Mouse (Mus musculus) layer of hippocampus, postnatal 25 days (tissue): ENCODE measurements around the gene Osm. TPM values are rescaled to one million over a fixed set of nuclear protein-coding genes. Genes with fewer than 3 reads are reported as not detected.

Experiments
- DNase-seq, 2 experiments: peaks; one replicate each; pipeline ENCODE4 v3.0.0; 2022; ENCODE audit warnings: mixed read lengths in 2 of 2, low spot score in 1 of 2; ENCODE audit errors: extremely low spot score in 1 of 2
- total RNA-seq, 2 experiments: library from RNA; stranded (reverse); gene quantifications; 2 replicates each; pipeline ENCODE4 v1.2.3; 2021

The Osm gene
- total RNA-seq = under 1 TPM in 1 of 2 experiments, not detected in 1; 0.12 TPM

DNA sequence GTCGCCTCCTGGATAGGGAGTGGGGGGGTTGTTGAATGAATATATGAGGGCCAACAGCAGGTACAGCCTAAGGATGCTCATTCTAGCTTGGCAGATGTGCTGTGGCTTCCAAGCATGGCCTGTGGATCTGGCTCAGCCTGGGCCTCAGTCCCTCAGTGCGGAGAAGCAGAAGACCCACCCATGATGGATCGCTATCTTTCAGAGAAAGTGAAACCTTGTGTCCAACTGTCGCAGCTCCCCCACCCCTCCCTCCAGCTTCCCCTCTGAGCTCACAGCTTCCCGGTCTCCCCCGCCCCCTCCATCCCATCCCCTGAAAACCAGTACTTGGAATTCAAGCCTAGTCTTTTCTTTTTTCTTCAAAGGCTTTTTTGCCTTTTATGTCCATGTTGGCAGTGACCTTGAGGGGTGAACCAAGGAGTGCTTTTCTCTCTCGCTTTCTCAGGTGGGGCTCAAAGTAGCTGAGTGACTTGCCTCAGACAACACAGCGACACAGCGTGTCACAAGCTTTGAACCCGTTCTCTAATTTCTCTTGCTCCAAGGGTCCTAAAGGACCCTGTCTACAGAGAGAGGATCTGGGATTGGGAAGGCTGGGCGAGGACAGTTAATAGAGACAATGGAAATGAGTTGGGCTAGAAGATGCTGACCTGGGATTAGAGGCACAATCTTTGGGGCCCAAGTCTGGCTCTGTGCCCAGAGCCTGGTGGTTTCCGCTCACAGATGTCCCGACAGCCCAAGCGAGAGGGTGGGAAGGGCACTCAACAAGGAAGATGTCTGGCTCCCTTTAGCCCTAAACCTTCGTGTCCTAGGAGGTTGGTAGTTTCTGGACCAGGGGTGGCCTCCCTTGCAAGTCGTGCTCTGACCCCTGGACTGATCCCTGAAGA lies at the start of gene Osm:
Gene Osm, plus strand, starts transcription at position 756 of the 881 bp plus-strand sequence.
- no peak for DNase-seq

DNA sequence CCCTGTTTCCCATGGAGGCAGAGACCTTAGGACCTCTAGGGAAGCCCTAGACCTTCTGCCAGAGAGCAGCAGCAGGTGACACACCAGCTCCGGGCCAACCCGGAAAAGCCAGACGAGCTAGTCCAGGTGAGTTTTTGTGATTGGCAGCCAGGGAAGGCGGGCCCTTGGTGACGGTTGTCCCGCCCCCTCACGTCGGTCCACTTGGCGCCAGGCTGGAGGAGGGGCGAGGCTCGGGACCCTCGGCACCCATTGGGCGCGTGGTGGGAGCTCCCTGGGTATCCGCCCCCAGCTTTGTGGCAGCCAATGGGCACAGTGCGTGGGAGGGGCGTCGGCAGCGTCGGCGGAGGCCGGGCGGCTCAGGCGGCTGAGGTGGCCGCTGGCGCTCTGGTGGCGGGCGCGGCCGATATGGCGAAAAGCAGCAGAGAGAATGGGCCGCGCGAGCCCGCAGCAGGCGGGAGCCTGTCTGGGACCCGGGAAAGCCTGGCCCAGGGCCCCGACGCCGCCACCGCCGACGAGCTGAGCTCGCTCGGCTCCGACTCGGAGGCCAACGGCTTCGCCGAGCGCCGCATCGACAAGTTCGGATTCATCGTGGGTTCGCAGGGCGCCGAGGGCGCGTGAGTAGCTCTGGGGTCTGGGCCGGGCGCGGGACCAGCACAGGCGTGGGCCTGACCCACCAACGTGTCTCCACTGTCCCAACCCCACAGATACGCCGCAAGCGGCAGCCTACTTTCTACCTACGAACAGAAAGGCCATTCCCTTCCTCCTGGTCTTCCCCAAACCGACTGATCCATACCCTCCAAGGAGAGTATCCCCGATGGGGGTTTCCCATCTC lies 49.5 kb upstream of the Osm start, which contains the start of gene Tbc1d10a:
Gene Tbc1d10a, plus strand, starts transcription at position 304 of the 832 bp plus-strand sequence.
- DNase-seq = peak; percentile 93 to 96

DNA sequence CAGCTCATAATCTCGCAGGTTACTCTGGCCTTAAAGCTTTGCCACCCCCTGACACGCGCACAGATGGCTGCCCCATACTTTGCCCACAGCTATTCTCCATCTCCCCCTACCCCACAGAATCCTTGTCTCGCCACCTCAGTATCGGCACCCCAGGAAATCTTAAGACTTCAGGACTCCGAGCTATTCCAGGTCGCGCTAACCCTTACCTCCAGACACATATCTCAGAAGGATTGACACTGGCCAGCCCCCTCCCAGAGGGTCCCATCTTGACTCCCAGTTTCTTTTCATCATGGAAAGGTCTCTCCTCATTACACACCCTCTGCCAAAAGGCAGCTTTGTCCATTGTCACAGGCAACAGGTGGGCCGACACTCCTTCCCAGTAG lies 48.9 kb upstream of the Osm start:
- no peak for DNase-seq

DNA sequence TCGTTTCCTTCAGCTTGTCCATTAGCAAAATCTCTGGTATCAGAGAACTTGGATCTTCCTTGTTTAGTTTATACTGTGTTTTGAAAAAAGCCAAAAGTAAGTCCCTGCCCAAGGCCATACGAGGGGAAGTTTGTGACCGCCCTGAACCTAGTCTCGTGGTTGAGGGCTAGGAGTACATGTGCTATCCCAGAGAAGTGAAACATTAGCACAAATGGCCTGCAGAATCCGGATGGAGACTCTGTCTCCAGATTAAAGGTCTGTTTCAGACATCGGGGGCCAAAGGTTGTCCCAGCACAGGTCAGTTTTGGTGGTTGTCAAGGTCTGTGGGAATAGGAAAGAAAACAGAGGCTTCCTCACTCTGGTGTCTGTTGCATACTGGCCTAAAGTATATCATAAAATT lies 47.0 kb upstream of the Osm start:
- DNase-seq = no peak

DNA sequence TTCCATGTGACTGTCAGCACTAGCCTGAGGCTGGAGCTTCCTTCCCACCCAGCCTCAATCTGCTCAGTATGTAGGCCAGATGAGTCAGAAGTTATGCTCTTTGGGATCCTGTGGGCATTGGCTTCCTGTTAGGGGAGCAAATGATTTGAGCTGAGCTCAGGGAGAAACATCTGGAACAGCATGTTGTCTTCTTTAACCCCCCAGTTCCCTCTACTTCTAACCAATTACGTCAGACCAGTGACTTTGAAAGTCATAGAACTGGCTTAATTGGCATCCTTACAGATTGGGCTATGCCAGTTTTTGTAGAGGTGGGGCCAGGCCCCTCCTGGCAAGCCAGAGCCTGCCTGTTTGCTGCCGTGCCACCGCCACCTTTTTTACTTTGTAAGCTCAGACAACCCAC lies 45.5 kb upstream of the Osm start:
- DNase-seq = no peak

DNA sequence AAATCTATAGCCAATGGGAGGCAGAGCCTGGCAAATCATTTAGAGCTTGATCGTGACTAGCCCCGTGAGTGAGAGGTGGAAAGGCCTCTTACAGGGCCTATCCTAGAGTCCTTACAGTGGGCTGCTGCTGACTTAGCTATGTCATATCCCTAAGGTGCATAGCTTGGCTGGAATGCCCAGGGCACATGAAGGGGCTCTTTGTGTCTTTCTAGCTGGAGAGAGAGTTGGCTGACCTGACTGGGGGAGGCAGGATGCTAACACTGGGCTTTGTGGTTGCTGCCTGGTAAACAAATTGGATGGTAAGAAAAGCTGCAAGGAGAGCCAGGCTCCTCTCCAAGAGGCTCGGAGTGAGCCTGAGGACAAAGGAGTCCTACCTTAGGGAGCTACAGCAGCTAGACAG lies 43.5 kb upstream of the Osm start:
- no peak for DNase-seq

DNA sequence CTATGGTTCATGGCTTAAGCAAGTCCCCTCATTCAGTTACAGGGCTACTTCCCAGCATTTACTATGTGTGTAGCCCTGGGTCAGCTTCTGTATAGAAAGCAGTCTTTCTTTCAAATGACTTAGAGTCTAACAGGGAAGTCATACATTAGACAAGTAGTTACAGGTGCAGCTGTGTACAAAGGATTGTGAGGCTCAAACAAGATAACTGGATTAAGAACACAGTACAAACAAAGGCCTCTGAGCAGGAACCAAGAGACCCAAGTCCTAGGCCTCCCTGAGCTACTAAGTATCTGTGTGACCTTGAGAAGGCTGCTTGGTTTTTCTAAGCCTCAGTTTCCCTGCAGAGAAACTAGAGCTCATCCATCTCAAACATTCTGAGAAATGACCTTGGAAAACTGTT lies 42.8 kb upstream of the Osm start:
- DNase-seq = no peak

DNA sequence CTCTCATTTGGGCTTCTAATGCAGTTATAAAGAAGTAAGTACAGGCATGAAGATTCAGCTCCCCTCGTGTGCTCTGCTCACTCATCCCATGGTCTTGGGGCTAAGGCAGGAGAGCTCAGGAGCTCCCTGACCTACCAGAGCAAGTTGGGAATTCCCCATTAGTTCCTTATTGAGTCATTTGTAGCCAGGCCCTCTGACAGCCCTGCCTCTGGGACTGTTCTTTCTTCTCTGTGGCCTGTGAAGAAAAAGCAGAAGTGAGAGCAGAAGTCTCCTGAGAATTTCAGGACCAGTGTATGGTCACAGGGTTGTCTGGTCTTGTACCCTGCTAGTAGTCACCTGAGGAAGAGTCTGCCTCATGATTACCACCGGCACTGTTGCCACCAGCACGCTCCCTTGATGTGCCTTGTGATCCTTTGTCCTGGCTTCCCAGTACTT lies 40.6 kb upstream of the Osm start:
- no peak for DNase-seq

DNA sequence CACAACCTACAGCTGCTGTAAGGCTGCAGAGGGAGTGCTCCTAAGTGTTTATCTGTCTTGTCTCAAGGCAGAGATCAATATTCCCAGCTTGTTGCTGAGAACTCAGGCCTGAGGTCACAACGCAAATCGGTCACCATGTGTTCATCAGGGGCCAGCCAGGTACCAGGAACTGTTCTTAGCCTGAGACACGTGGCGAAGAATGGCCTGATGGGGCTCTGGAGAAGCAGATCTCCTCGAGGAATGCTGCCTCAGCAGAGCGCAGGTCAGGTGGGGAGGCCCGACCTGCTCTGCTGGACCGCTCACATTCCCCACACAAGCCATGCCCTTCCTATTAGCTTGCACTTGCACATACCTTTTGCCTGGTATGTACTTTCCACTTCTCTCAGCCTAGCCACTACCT lies 39.6 kb upstream of the Osm start:
- DNase-seq = no peak

DNA sequence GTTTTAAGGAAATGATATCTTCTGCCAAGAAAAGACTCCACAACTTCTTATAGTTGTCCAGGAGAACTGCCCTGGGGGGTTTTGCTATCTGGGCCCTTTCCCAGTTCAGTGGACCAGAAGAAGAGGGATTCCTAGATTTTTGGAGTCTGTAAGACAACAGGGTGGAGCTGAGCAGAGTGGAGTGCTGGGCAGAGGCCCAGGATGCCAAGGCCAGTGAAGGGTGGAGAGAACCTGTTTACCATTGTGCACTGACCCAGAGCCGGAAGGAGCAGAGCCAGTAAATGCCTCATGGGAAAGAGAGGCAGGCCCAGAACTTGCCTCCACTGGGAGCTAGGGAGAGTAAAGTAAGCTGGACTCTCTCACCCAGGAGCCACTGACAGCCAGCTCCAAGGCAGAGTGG lies 38.5 kb upstream of the Osm start:
- no peak for DNase-seq

DNA sequence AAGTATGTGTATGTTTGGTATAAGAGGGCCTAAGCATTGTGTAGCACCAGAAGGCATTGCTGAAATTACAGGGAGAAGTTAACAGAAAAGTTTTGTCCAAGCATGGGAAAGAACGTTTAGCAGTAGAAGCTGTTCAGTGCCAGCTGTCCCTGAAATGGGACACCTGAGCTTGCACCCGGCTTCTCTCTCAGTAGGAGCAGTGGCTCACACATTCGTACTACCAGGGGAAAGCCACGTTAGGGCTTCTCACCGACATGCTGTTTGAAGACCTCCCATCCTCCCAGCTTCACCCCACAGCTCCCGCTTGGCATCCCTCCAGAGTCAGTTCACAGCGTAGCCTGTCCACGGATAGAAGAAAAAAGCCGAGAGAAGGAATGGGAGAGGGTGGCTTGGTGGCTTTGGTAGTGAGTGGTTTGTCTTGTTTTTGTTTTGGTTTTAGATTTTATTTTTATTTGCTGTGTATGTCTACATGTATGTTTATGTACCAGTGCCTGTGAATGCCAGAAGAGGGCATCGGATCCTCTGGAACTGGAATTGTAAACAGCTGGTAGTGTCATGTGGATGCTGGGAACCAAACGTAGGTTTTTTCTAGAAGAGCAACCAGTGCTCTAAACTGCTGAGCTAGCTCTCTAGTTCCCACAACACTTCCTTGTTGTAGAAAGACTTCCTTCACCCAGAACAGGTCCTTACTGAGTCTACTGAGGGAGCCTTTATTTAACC lies 34.1 kb upstream of the Osm start:
- DNase-seq = no peak

DNA sequence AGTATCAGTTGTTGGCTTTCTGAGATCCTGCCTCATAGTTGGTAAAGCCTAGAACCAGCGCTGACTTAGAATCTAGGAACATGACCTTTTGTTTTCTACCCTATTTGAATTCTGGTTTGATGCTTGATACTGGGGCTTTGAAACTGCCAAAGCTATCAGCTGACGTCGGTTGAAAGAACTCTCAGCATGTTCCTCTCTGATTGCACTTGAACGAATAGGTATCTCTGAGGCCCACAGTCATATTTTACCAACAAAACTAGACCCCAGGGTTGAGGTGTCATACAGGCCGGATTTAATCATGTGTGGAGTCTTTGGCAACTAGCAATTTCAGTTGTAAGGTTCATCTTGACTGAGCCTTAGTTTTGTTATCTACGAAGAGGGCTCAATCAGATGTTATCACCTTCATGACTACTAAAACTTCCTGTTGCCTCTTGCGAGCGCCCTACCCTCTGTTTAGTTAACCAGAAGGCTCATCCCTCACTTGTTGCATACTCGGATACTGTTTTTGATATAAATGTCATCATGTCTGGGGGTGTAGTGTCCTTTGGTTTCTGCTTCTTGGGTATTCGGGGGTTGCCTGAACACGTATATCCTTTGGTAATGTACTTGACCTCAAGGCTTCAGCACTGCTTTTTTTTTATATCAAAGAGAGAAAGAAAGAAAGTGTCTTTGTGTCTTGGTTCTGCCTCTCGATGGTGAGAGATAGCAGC lies 33.1 kb upstream of the Osm start:
- DNase-seq = no peak

DNA sequence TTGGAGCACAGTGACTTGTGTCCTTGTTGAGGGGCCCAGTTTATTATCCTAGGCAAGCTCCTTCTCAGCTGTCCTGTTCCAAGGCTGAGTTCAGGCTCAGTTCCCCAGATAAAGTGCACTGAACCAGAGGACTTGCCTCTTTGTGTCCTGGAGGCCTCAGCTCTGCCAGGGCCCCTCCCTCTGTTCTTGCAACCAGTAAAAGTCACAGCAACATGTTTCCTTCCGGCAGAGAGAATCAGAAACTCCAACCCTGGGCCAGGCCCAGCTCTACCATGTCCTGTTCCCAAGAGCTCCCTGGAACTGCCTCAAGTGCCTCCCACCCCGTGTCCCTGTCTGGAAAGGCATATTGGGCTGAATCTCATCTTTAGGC lies 32.5 kb upstream of the Osm start:
- no peak for DNase-seq

DNA sequence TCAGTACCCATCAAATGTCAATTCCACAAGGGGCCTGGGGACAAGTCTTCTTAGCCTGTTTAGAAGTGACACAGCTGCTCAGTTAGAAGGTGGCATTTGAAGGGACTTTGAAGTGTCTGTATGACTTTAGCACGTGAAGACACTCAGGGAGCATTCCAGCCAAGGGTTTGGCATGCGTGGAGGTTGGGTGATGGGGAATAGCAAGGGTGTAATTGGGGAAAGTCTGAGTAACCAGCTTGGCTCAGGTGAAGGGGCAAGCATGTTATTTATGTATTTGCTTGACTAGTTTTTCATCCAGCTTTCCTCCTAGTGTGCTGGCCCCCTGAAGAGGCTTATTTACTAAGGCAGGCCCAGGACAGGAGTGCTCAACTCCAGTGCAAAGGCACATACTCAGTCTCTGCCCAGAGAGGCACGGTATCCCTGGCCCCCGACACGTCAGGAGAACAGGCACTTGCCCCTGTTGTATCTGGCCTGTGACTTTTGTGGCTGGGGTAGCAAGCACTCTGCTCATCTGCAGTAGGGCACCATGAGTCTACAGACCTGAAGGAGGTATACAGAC lies 31.0 kb upstream of the Osm start:
- no peak for DNase-seq

DNA sequence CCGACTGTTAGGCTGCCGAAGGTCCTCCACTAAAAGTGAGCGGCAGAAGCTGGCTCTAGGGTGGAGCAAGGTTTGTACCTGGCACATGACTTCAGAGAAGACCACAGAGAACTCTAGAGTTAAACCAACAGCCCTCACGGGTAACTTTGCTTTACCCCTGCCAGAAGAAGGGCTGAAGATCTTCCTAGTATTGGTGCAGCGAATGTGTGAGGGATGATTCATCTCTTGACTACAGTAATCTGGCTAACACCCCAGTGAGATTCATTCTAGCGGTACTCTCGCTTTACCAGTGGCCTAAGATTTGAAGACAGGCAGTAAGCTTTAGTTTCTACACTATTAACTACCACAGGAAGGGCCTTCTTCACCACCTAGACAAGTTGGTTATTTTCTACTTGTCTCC lies 30.3 kb upstream of the Osm start:
- no peak for DNase-seq

DNA sequence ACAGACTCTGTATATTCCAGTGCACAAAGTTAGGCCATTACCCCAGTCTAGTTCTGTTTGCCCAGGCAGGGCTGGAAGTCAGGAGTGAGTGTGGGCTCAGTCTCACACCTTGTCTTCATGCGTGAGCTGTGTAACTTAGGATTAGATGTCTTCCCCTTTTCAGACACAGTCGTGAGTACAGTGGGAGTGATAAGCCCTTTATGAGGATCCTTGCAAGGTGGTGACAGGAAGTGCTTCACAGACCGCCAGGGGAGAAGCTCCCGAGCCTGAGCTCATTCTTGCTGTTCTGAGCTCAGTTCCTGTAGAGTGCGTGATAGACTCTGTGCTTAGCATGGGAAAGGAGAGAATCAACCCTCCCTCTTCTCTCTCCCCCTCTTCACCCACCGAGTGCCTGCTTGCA lies 29.7 kb upstream of the Osm start:
- no peak for DNase-seq

DNA sequence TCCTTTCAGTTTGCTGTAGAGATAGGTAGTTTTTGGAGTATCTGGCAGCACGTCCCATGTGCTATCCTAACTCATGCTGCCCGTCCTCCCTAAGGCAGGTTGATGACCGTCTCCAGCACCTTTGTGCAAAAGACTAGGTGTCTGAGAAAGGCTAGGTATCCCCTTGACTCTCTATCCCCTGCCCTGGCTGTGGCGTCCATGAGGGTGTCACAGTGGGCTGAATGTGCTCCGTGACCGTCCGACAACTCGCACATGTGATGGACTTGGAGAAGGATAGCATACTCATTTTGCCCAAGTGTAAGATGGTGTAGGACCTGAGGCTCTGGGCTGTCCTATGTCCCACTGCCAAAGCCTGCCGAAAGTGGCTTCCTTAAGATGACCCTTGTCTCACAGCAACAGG lies 28.6 kb upstream of the Osm start:
- DNase-seq = no peak

DNA sequence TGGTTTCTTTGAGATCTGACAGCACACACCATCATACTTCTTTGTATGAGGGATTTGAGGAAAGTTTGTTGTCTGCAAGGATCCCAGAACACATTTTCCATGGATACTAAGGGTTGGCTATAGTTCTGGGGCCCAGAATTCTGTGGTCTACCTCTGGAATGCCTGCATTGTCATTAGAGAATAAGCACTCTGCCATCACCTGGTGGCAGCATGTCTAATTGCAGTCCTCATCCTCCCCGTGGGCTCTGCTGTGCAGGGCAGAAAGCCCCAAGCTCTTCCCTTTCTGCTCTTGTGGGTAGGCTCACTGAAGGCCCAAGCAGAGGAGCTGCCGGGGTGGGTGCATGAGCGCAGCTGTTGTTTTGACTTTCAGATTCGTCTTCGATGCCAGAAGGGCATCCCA lies 26.7 kb upstream of the Osm start:
- DNase-seq = no peak

DNA sequence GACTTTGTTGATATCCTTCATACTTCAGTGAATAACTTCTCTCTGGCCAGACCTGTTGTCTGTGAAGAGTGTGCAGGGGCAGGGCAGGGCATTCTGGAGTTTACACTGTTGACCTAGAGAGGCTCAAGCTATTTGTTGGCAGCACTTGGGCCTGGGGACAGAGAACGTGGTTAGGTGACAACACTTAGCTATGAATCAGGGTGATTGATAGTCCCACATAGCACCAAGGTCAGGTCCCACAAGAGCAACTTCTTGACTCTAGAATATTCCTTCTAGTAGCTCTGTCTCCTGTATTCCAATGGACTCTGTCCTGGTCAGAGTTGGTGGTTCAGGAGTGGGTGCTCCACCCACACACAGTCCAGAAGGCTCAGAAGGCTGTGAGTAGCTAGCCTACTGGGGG lies 25.4 kb upstream of the Osm start:
- DNase-seq = no peak

DNA sequence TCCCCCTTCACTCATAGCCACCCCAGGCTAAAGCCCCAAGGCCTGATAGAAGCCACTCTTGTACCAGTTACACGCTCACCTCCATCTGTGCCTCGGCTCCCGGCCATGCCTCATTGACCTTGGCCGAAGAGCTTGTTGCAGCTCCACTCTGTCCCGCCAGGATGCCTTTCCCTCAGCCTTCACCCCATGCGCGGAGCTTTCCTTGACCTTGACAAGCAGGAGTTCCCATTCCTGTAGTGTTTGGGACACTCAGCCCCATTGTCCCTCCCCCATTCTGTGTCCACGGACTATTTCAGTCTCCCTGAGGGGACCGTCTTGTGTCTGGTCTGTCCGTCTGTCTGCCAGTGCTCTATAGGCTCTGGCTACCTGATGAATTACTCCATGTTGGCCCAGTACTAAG lies 23.1 kb upstream of the Osm start:
- DNase-seq = no peak
